Mouse (Mus musculus): Measurements from ENCODE around the gene Fhl2. TPM values are rescaled to one million over a fixed set of nuclear protein-coding genes. Genes with fewer than 3 reads are reported as not detected.

The Fhl2 gene
- polyA plus RNA-seq, 1 experiment from 2014 or later: 26.2 TPM

GRCm38 (mm10) chr1:43150225-43150624, 46.6 kb downstream of the Fhl2 start:
- Histone ChIP-seq H3K27ac (ENCODE audit: low read length) (no peak overlapping the region), H3K4me3 (ENCODE audit: low read depth, low read length) (no peak overlapping the region), H3K4me2 (ENCODE audit: low read length) (no peak overlapping the region), H3K36me3 (ENCODE audit: control insufficient read depth, insufficient read depth, low read length) (peaks cover 2% of the 10 kb centered on the region; the same call in 1 of the 2 replicates), H3K9ac (ENCODE audit: low read depth, low read length) (no peak overlapping the region), H3K27me3 (ENCODE audit: control insufficient read depth, insufficient read depth, low read depth, low read length) (no peaks in the 10 kb centered on the region), H3K9me3 (replicated peaks; ENCODE audit: control insufficient read depth, low read length, poor library complexity, severe bottlenecking) (no peaks in the 10 kb centered on the region), H3K4me1 (ENCODE audit: control insufficient read depth, insufficient read depth, low read length) (no peaks in the 10 kb centered on the region)
- 82% methylated on average over 3 of the region's 3 CpGs for whole genome bisulfite sequencing
- ATAC-seq: no peak

DNA sequence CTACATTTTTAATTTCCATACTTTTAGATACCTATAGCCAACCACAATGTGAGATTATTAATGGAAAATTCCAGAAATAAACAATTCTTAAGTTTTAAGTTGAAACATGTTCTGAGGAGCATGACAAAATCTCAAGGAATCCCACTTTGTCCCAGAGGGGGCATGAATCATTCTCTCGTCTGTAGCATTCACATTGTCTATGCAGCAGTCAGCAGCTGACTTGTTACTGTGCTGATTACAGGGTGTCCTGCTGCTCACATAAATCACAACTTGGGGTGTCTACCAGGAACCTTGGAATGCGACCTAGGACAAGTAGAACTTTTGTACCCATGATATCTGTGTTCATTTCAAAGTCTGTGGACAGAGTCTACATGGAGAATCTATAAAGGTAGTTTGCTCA, 49.3 kb downstream of the Fhl2 start:
- no peak overlapping the region for H3K4me3 ChIP-seq (ENCODE audit: low read depth, low read length)
- ATAC-seq: no peak
- H3K27me3 ChIP-seq (ENCODE audit: control insufficient read depth, insufficient read depth, low read depth, low read length): no peaks in the 10 kb centered on the region
- no peaks in the 10 kb centered on the region for H3K4me1 ChIP-seq (ENCODE audit: control insufficient read depth, insufficient read depth, low read length)
- WGBS: 63% methylated on average over 2 of the region's 2 CpGs
- H3K36me3 ChIP-seq (ENCODE audit: control insufficient read depth, insufficient read depth, low read length): no peaks in the 10 kb centered on the region
- H3K9me3 ChIP-seq (replicated peaks; ENCODE audit: control insufficient read depth, low read length, poor library complexity, severe bottlenecking): no peaks in the 10 kb centered on the region
- no peak overlapping the region for H3K4me2 ChIP-seq (ENCODE audit: low read length)
- H3K27ac ChIP-seq (ENCODE audit: low read length): no peak overlapping the region
- no peak overlapping the region for H3K9ac ChIP-seq (ENCODE audit: low read depth, low read length)

DNA sequence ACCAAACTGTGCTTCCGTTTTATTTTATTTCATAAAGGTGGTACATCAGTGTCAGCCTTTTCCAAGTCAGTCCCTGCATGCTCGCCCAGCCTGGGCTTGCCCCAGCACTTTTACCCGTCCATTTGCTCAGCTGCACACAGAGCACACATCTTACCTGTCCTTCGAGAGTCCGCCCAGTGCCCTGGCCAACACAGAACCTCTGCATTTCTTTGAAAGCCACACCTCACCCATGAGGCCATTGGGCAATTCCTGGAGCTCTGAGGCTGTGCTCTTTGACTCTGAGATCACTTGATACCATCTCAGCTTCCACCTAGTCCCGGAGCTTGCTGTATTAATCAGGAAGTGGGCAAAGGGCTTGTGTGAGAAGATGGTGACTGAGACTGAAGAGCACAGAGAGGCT, 51.4 kb downstream of the Fhl2 start:
- no peaks in the 10 kb centered on the region for H3K36me3 ChIP-seq (ENCODE audit: control insufficient read depth, insufficient read depth, low read length)
- ATAC-seq: no peak
- 86% methylated on average over 6 of the region's 6 CpGs for WGBS
- no peaks in the 10 kb centered on the region for H3K9me3 ChIP-seq (replicated peaks; ENCODE audit: control insufficient read depth, low read length, poor library complexity, severe bottlenecking)
- H3K4me3 ChIP-seq (ENCODE audit: low read depth, low read length): no peak overlapping the region
- no peaks in the 10 kb centered on the region for H3K27me3 ChIP-seq (ENCODE audit: control insufficient read depth, insufficient read depth, low read depth, low read length)
- no peak overlapping the region for H3K9ac ChIP-seq (ENCODE audit: low read depth, low read length)
- no peak overlapping the region for H3K4me2 ChIP-seq (ENCODE audit: low read length)
- H3K27ac ChIP-seq (ENCODE audit: low read length): no peak overlapping the region
- no peaks in the 10 kb centered on the region for H3K4me1 ChIP-seq (ENCODE audit: control insufficient read depth, insufficient read depth, low read length)

DNA sequence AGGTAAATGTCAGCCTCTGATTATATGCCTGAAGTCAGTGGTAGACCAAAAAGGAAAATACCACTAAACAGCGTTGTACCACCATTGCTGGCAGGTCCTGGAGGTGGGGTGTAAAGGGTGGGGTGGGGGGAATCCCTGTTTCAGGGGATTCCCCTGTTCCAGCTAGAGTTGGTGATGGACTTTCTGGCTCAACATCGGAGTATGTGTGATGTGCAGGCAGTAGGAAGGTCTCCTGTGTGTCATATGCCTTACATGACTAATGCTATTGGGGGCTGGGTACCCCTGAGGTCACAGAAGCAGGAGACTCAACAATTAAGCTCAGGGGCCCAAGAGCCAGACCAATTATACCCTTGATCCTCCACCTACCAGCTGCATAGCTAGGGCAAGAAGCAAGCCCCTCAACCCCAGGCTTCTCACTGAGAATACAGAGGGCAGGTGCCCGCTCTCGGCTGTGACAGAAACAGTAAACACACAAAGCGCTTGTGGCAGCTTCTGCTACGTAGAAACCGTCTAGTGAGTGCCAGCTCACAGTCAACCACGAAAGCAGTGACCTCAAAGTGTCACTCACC, 52.4 kb downstream of the Fhl2 start:
- 90% methylated on average over 8 of the region's 8 CpGs for WGBS
- H3K9ac ChIP-seq (ENCODE audit: low read depth, low read length): no peak overlapping the region
- no peak overlapping the region for H3K4me2 ChIP-seq (ENCODE audit: low read length)
- ATAC-seq: no peak
- H3K4me3 ChIP-seq (ENCODE audit: low read depth, low read length): no peak overlapping the region
- H3K9me3 ChIP-seq (replicated peaks; ENCODE audit: control insufficient read depth, low read length, poor library complexity, severe bottlenecking): no peaks in the 10 kb centered on the region
- H3K27ac ChIP-seq (ENCODE audit: low read length): no peak overlapping the region
- no peaks in the 10 kb centered on the region for H3K4me1 ChIP-seq (ENCODE audit: control insufficient read depth, insufficient read depth, low read length)
- H3K36me3 ChIP-seq (ENCODE audit: control insufficient read depth, insufficient read depth, low read length): no peaks in the 10 kb centered on the region
- H3K27me3 ChIP-seq (ENCODE audit: control insufficient read depth, insufficient read depth, low read depth, low read length): no peaks in the 10 kb centered on the region

DNA sequence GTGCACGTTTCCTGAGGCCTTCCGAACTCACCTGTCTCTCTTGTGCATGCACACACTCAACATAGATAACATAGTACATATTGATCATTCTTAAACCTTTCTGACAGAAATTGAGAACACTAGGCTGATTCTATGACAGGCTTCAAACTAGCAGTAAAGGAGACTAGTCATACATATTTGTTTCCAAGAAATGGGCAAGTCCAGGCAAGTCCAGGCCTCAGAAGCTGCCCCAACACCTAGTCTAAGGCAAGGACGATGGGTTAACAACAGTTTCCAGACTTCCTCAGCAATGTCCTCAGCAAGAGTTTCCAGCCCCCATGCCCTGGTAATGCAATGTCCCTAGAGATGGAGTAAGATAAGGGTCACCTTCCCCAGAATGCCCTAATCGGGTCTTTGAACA, 53.0 kb downstream of the Fhl2 start:
- WGBS: 94% methylated on average over 4 of the region's 4 CpGs
- no peaks in the 10 kb centered on the region for H3K27me3 ChIP-seq (ENCODE audit: control insufficient read depth, insufficient read depth, low read depth, low read length)
- no peak overlapping the region for H3K4me3 ChIP-seq (ENCODE audit: low read depth, low read length)
- no peak for ATAC-seq
- H3K9ac ChIP-seq (ENCODE audit: low read depth, low read length): no peak overlapping the region
- no peaks in the 10 kb centered on the region for H3K4me1 ChIP-seq (ENCODE audit: control insufficient read depth, insufficient read depth, low read length)
- H3K27ac ChIP-seq (ENCODE audit: low read length): no peak overlapping the region
- H3K36me3 ChIP-seq (ENCODE audit: control insufficient read depth, insufficient read depth, low read length): no peaks in the 10 kb centered on the region
- H3K4me2 ChIP-seq (ENCODE audit: low read length): no peak overlapping the region
- no peaks in the 10 kb centered on the region for H3K9me3 ChIP-seq (replicated peaks; ENCODE audit: control insufficient read depth, low read length, poor library complexity, severe bottlenecking)

GRCm38 (mm10) chr1:43143284-43143683, 53.5 kb downstream of the Fhl2 start:
- no peaks in the 10 kb centered on the region for H3K9me3 ChIP-seq (replicated peaks; ENCODE audit: control insufficient read depth, low read length, poor library complexity, severe bottlenecking)
- H3K4me1 ChIP-seq (ENCODE audit: control insufficient read depth, insufficient read depth, low read length): no peaks in the 10 kb centered on the region
- H3K4me2 ChIP-seq (ENCODE audit: low read length): no peak overlapping the region
- H3K36me3 ChIP-seq (ENCODE audit: control insufficient read depth, insufficient read depth, low read length): no peaks in the 10 kb centered on the region
- no peak overlapping the region for H3K9ac ChIP-seq (ENCODE audit: low read depth, low read length)
- no peak for ATAC-seq
- no peak overlapping the region for H3K4me3 ChIP-seq (ENCODE audit: low read depth, low read length)
- H3K27me3 ChIP-seq (ENCODE audit: control insufficient read depth, insufficient read depth, low read depth, low read length): no peaks in the 10 kb centered on the region
- 88% methylated on average over 4 of the region's 4 CpGs for WGBS
- no peak overlapping the region for H3K27ac ChIP-seq (ENCODE audit: low read length)

- Histone ChIP-seq H3K4me2 (ENCODE audit: low read length) (no peak overlapping the region), H3K9ac (ENCODE audit: low read depth, low read length) (no peak overlapping the region), H3K9me3 (replicated peaks; ENCODE audit: control insufficient read depth, low read length, poor library complexity, severe bottlenecking) (no peaks in the 10 kb centered on the region), H3K27ac (ENCODE audit: low read length) (no peak overlapping the region), H3K27me3 (ENCODE audit: control insufficient read depth, insufficient read depth, low read depth, low read length) (no peaks in the 10 kb centered on the region), H3K36me3 (ENCODE audit: control insufficient read depth, insufficient read depth, low read length) (no peaks in the 10 kb centered on the region), H3K4me3 (ENCODE audit: low read depth, low read length) (no peak overlapping the region), H3K4me1 (ENCODE audit: control insufficient read depth, insufficient read depth, low read length) (no peaks in the 10 kb centered on the region)
- ATAC-seq: no peak
- 83% methylated on average over 6 of the region's 6 CpGs for WGBS
Measured at GRCm38 (mm10) chr1:43142849-43143248, 53.9 kb downstream of the Fhl2 start.

- no peak overlapping the region for H3K27ac ChIP-seq (ENCODE audit: low read length)
- 80% methylated on average over 11 of the region's 11 CpGs for WGBS
- H3K9me3 ChIP-seq (replicated peaks; ENCODE audit: control insufficient read depth, low read length, poor library complexity, severe bottlenecking): no peaks in the 10 kb centered on the region
- H3K27me3 ChIP-seq (ENCODE audit: control insufficient read depth, insufficient read depth, low read depth, low read length): no peaks in the 10 kb centered on the region
- H3K9ac ChIP-seq (ENCODE audit: low read depth, low read length): no peak overlapping the region
- H3K36me3 ChIP-seq (ENCODE audit: control insufficient read depth, insufficient read depth, low read length): no peaks in the 10 kb centered on the region
- no peaks in the 10 kb centered on the region for H3K4me1 ChIP-seq (ENCODE audit: control insufficient read depth, insufficient read depth, low read length)
- no peak overlapping the region for H3K4me3 ChIP-seq (ENCODE audit: low read depth, low read length)
- no peak for ATAC-seq
- no peak overlapping the region for H3K4me2 ChIP-seq (ENCODE audit: low read length)
Measured at GRCm38 (mm10) chr1:43141555-43141961, 55.2 kb downstream of the Fhl2 start.

GRCm38 (mm10) chr1:43139587-43140266, 57.1 kb downstream of the Fhl2 start:
- Histone ChIP-seq H3K27me3 (ENCODE audit: control insufficient read depth, insufficient read depth, low read depth, low read length) (no peaks in the 10 kb centered on the region), H3K4me2 (ENCODE audit: low read length) (no peak overlapping the region), H3K9me3 (replicated peaks; ENCODE audit: control insufficient read depth, low read length, poor library complexity, severe bottlenecking) (no peaks in the 10 kb centered on the region), H3K9ac (ENCODE audit: low read depth, low read length) (no peak overlapping the region), H3K36me3 (ENCODE audit: control insufficient read depth, insufficient read depth, low read length) (no peaks in the 10 kb centered on the region), H3K4me3 (ENCODE audit: low read depth, low read length) (no peak overlapping the region), H3K4me1 (ENCODE audit: control insufficient read depth, insufficient read depth, low read length) (no peaks in the 10 kb centered on the region), H3K27ac (ENCODE audit: low read length) (no peak overlapping the region)
- peak; percentile 91 for ATAC-seq
- WGBS: 53% methylated on average over 8 of the region's 8 CpGs

Measured in midbrain, embryonic 16.5 days (tissue).